Mouse (Mus musculus) retina, postnatal 1 day (tissue): ENCODE data around the gene Olfr520.
A peak's percentile ranks its signal among the peaks of the same experiment; 100 is the strongest.
"Not testable (repeated sequence)": the region's sequence is repeated elsewhere in the genome, so short reads cannot be mapped to it uniquely, and the experiment has no call there.

Experiments
- DNase-seq: peaks from one replicate; pipeline ENCODE4 v3.0.0-alpha.2; 2012

Olfr520 gene

DNA sequence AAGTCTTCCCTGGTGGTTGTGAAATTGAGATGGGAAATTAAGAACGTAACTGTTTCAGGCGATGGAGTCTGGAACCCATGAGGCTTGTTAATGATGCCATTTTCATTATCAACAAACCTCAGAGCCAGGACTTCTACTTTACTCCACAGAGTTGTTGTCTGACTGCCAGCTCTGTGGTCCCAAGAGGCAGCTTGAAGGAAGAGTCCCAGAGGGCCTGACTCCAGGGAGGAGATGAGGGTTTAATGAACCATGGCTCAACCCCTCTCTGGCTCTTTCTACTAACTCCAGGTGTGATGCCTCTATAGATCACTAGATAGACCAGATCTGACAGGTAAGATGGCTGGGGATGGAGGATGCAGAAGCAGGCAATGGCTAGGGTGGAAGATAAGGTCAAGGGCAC is at the start of gene Olfr520:
Olfr520 (plus strand) TSS at position 301 of the 400 bp plus-strand sequence.
- no peak for DNase-seq

DNA sequence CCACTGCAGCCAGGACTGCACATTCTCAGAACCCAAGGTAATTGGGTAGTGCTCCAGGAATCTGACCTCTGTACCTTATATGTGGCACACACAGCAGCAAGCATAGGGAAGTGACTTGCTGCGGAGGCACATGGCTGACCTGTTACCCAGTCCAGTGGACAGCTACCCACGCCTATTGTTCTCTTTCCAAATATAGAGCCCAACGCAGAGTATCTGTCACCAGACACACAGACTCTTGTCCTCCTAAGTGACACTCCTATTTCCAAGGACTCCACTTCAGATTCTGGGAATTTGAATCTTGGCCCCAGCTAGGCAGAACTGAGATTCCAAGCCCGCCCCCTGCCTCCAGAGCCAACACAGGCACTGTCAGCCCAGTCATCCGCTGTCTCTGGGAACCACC is 49.3 kb upstream of the Olfr520 start:
- no peak for DNase-seq

DNA sequence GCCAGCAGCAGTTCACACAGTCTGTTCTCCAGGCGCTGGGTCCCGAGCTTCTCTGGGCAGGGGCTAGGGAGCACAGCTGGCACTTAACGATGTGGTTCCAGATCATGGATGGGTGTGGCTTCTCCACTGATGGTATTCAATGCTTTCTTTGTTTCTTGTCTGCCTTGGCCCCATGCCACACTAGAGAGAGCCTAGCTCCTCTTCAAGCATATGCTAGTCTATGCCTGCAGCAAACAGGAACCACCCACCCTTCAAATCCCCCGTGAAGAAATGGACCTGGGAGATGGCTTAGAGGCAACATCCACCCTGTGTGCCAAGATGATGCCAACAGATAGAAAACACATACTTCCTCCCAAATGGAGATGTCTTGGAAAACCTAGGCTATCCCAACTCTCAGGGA is 46.0 kb upstream of the Olfr520 start:
- peak; percentile 50 for DNase-seq

DNA sequence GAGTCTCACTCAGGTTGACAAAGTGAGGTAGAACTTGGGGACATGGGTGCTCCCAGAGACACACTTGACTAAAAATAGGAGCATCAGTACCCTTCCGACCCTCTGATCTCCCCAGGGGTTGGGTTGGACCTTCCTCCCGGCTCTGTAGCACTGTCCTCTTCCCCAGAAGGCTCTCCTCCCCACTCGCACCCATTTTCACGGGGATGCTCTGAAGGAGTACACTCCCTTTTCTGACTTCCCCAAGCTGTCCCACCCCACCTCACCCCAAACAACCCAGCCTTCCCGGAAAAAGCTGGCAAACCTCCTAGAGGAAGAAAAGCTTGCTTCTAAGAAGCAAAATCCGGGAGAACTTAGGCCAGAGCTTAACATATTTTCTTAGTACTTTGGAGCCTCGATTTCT is 39.3 kb upstream of the Olfr520 start:
- no peak for DNase-seq

DNA sequence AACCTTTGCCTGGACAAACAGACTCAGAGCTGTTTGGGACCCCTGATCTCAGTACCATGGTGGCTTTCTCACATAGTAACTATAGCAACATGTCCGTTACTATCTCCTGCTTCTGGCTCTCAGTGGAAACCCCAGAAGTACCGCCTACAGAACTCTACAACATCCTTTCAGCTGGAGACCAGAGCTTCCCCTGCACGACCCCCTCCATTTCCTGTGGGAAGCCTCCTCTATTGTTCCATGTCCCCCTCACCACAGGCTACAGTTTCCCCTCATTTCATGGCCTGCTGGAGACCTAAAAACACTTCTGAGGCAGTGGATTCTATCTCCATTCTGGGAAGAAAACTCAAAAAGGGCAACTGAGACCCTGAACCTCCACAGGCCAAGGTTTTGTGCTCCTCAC is 37.7 kb upstream of the Olfr520 start:
- DNase-seq, result no peak

DNA sequence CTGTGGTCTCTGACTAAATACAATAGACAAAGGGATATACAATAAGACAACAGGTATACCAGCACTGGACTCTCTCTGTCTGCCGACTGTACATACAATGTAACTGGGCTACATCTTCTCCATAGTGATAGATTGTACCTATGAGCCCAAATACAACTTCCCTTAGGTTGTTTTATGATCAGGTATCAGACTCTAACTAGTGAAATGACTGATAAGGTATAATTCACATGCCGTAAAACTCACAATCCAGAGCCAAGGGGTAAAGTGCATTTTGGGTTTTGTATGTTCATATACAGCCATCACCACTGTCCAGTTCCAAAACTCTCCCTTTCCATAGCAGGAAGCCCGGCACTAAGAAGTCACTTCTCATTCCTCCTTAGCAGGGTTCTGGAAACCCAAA is 36.7 kb upstream of the Olfr520 start:
- no peak for DNase-seq

DNA sequence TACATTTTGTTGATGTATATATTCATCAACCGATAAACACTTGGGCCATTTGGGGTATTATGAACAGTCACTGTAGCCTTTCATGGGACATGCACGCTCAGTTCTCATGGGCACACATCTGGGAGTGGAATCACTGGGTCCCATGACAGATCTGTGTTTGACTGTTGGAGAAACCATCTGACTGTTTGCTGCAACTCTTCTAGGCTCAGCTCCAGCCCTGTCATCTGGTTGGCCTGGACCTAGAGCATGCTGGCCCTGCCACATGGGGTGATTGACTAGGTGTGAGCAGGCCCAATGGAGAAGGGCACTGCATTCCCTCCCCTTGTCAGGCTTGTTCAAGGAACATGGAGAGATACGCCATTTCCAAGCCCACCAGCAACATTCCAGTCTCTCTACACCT is 36.1 kb upstream of the Olfr520 start:
- no peak for DNase-seq

DNA sequence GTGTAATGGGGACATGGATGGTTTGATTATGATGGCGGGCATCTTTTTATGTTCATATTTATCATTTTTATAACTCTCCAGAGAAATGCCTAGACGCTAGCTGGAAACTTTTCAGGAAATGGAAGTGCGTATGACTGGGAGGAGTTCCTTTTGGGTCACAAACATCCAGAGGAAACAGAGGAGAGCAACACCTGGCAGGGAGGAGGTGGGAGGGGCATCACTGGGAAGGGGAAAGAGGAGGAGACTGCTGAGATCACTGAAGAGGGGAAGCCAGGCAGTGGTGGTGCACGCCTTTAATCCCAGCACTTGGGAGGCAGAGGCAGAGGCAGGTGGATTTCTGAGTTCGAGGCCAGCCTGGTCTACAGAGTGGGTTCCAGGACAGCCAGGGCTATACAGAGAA is 35.6 kb upstream of the Olfr520 start:
- not testable (repeated sequence) for DNase-seq

DNA sequence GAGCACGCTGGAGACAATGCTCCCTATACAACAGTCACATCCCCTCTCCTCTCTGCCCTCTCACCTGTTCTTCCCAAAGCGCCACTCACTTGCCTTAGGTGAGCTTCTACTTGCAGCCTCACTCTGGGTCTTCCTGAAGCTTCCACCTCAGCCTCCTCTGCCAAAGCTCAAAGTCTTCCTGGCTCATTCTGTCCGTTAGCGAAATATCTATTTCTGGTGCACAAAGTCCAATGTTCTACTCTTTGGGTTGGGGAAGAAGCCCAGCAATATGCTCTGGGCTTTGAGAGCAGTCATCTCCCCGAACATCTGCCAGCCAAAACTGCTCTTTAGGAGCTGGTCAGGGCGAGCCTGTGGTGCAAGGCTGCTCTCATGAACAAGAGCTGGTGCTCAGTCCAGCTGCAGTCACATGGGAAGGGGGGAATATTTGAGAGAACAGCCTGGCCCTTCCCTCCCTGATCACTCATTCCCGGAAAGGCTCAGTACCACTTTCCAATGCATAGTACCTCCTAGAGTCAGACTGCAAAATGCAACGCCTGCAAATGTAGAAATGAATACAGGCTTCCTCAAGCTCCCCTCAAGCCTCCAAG is 34.5 kb upstream of the Olfr520 start:
- no peak for DNase-seq

DNA sequence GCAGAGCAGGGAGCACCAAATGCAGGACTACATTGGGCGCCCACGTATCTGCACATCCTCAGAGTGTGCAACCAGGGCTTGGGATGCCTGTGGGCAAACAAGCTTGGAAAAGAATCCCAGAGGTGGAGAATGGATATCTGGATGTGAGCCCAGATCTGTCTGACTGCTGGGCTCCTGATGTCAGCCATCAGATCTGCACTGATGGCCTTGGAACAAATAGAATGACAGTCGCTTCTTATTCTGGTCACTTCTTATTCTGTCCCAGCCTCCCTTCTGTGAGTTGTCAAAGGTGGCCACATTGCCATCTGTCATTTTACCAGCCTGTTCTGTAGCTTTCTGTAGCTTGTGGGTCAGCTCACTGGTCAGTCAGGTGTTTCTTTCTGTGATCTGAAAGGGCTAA is 31.5 kb upstream of the Olfr520 start:
- DNase-seq, result no peak

DNA sequence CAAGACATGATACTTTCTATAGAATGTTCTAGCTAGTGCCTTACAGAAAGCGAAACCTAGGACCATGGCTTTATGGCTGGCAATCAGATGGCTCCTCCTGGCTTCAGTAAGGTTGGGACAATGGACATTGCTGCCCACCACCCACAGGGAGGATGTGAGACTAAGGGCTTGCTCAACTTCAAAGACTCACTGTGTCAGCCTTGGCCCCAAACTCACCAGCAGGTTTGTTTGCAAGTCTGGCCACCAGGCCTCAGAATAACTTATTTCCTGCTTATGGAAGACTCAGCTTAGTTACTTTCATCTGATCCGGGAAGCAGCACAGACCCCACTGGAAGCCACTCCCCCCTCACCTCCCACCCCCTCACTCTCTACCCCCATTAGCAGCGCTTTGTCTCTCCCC is 31.0 kb upstream of the Olfr520 start:
- DNase-seq, result no peak

DNA sequence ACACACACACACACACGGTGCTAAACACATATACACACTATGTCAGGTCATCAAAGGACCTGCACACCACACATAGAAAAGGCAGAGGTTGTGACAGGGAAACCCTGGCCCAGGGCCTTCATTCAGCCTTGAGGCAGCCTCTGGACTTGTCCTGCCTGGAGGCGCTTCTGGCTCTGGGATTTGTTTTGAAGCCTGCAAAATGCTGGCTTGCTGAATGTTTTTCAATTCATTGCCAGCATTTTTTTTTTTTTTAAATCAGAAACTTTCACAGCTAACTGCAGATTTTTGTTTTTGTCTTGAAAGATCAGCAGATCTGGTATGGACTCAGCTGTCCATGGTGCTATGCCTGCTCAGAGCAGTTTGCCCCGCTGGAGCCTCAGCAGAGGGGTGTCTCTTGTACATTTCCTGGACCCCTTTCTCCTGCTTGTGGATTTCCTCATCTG is 30.3 kb upstream of the Olfr520 start:
- DNase-seq, result no peak

DNA sequence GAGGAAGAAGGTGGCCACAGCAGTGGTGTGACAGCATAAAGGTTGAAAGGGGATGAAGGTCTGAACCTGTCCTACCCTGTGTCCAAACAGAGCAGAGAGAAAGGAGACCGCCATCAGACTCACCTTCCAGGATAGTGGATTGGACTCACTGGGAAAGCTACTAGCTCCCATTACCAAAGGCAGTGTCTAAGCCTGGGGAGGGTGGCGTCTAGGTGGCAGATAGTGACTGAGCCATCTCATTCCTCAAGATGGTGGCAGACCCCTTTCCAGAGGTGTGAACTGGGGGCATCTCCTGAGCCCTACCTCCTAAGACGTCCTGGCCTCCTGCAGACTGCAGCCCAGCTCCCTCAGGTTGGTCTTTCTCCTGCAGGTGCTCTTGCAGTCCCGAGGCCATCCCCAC is 29.4 kb upstream of the Olfr520 start:
- no peak for DNase-seq

DNA sequence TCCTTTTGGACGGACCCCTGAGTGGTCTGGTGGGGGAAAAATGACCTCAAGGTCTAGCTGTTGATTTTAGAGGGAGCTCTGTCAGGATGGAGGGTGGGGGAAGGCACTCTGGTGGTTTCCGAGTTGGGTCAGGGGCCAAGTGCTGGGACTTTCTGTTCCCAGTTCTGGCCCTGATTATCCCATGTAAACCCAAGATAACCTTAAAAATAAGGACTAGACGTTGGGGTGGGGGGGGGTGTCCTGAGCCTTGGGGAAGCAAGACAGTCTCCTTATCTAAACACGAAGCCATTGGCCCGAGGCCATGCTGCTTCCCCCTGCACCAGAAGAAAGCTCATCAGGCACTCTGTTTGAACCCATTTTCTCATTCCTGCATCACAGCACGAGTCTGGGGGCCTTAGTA is 27.9 kb upstream of the Olfr520 start:
- no peak for DNase-seq

DNA sequence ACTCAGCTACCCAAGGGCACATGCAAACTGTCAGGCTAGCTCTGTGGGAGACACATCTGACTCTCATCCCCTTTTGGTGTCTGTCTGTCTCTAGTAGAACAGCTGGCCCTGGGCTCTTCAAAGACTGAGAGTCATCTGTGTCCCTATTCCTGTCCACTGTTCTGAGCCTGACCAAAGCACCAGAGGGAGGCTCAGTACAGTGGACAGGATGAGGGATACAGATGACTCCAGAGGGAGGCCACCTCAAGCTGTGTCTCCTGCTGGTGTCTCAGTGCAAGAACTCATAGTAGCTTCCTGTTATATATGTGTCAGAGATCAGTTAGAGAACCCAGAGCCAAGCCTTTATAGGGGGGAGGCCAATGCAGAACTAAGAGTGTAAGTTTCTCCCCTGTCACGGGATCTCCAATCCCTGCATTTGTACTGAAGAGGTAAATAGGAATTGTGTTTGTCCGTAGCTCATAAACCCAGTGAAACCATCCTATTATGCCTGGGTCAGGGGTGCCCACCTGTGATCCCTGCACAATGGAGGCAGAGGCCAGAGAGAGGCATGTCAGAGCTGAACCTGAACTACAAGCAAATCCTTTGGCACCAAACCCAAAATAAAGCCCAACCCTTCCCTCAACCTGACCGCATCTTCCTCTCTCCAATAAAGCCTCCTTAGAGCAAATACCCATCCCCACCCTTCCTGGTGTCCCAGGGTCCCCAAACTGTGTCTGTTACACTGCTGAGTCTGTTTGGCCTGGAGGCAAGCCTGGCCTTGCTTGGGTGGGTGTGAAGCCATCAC is 25.1 kb upstream of the Olfr520 start:
- DNase-seq, result no peak

DNA sequence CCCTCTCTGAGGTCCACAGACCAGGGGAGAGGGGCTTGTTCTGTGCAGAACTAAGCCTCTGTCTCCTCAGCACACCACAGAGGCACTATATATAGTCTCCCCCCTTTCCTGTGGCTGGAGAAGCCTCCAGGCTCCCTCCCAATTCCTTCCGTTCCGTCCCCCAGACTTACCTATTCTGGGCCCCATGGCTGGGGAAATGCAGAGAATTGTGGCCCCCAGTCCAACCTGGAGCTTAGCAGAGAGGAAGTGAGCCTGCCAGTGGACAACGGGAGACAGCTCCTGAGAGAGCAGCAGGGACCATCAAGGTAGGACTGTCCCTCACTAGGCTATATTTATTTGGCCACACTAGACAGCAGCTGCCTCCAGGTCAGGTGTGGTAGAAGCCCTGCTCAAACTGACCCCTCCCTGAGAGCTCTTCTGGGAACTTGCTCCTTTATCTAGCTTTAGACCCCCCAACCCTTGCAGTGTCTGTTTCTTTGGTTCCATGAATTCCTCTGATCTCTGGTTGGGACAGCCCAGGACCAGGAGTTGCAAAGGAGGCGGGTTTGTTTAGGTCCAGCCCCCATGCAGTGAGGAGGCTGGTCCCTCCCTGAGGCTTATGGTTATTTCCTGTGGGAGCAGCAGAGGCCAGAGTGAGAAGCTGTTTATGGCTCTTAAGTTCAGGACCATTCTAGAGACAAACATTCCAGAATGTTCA is 23.6 kb upstream of the Olfr520 start:
- no peak for DNase-seq

DNA sequence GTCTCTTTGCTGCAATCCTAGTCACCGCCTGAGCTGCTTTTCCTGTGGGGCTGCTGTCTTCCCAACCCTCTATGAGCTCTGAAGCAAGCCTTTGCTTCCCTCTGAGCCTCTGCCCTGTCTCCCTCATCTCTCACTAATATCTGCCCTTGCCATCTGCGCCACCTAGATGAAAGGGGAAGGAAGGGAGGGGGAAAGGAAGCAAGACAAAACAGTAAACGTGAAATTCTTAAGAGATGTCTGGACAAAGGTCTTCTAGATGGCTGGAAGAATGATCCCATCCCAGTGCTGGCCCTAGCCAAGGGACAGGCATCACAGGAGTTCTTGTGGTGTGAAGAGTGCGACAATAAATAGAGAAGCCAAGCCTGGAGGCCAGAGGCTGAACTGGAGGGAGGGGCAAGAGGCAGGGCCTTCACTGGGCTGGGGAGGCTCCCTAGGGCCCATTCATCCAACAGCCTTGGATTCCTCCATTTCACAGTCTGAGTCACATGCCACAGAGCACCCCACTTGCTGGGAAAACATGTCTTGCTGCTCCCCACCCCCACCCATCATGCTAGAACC is 23.0 kb upstream of the Olfr520 start:
- no peak for DNase-seq

DNA sequence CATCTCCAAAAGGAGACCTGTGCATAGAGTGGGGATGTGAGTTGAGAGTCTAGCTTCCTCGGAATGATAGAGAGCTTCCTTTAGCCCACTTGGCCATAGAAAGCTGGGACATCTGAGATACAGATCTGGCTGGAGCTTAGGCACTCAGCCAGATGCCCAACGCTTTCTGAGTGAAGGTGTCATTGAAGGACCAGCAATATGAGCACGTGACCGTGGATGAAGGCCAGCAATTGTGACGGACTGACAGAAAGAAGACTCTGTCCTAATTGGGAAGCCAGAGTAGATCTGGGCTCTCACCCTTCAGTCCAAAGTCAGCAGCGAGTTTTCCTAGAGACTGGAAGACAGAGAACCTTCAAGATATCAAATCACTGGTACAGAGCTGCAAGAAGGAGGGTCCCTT is 22.4 kb upstream of the Olfr520 start:
- no peak for DNase-seq

DNA sequence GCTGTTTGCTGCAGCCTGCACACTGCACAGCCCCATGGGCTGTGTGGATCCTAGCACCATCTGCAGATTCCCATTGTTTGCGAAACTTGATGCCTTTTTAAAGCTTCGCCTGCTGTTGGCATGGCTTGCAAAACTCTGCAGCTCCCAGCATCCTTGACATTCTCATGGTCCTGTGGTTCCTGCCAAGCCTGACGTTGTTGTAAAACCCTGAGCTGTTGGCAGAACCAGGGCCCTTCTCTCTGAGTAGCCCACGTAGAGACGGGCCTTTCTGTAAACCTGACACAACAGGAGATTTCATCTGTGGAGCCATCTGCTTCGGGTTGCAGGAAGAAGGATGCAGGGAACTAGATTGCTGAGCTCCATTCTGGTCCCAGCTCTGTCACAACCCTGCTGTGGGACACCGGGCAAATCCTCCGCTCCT is 21.8 kb upstream of the Olfr520 start:
- DNase-seq, result no peak

DNA sequence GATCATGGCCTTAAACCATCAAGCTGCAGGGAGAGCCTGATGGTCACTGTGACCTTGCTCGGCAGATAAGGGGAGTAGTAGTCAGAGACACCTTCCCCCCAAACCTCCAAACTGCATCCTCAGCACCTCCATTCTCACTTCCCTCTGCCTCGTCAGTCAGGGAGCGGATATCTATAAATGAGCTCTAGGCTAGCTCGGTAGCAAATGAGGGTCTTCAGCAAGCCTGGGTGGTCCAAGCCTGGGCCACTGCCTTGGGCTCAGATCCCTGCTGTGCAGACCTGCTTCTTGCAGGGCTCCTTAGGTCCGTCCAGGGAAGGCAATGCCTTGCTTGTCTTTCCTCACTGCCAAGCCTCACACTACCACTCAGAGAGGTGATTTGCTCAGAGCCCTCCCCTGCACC is 21.3 kb upstream of the Olfr520 start:
- DNase-seq, result no peak

DNA sequence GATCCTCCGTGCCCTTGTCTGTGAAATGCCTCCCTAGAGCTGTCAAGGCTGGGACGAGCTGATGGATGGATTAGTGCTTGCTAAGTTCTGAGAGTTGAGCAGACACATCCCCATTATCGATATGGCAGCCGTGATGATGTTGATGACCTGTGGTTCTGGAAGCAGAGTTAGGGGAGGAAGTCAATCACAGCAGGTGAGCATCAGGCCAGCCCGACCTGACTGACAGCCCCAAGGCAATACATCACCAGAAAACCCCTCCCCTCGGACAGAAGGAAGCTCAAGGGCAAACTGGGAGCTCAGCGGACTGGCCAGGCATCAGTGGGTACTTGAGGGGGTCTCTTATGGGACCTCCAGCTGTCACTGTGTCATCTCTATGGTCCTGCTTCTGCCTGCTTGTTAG is 20.1 kb upstream of the Olfr520 start:
- DNase-seq, result no peak

DNA sequence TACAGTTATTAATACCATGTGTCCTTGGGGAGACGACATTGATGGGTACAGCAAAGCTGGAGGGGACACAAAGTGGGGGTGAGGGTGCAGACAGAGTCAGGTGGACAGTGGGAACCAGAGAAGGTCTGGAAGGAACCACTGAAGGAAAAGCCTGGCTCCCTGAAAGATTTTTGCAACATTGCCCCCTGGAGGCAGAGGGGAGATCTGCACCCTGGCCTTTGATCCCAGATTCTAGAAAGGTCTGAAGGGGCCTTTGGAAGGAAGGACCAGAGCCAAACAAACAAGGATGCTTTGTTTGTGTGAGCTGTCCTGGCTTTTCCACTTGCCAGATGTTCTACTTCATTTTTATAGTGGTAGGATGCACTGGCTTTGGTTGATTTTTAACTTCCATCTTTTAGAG is 19.6 kb upstream of the Olfr520 start:
- DNase-seq, result peak; percentile 72

DNA sequence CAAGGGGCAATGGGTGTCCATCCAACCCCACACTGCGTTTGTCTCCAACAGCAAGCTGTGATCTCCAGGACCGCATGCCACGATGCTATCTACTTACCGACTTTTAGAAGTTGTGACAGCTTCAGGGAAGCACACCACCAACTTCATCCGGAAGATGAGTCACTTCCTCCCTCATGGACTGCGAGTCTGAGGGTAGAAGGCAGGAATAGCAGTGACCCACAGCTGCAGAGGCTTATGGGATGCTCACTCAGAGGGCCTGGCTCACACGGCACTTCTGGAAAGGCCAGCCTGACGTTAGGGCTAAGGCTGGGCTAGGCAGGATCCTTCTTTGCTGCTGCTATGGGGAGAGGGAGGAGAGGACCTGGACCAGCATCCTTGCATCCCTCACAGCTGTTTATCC is 18.9 kb upstream of the Olfr520 start, which contains the start of gene Slco2b1:
Slco2b1 (minus strand) TSS at position 175 of the 400 bp plus-strand sequence.
- no peak for DNase-seq

DNA sequence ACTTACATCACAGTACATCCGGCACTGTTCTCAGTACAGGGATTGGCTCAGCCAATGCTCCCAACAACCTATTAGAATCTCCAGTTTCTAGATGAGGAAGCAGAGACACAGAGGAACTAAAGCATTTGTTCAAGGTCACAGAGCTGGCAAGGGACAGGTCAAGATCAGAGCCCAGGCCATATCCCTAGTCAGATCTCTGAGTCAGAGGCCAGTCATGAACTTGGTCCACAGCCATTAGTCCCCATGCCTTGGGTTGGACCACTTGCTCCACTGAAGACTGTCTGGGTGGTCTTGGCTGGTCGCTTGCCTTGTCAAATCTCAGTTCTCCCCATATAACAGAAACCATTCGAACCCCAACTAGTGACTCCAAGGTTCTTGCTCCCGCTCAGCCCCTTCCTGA is 17.6 kb upstream of the Olfr520 start:
- DNase-seq, result no peak
